Mouse (Mus musculus) erythroblast, embryonic 14.5 days (primary cell): Measurements from ENCODE around the gene Atxn1.

Experiments used
- GATA1 ChIP-seq: IDR thresholded peaks from 2 replicates; pipeline ENCODE4 v1.6.1; 2012; ENCODE audit warnings: low read length, inconsistent platforms, mixed read lengths
- TAL1 ChIP-seq: IDR thresholded peaks from 3 replicates; pipeline ENCODE4 v1.6.1; 2012; ENCODE audit warnings: low read length, inconsistent platforms, mixed read lengths

DNA sequence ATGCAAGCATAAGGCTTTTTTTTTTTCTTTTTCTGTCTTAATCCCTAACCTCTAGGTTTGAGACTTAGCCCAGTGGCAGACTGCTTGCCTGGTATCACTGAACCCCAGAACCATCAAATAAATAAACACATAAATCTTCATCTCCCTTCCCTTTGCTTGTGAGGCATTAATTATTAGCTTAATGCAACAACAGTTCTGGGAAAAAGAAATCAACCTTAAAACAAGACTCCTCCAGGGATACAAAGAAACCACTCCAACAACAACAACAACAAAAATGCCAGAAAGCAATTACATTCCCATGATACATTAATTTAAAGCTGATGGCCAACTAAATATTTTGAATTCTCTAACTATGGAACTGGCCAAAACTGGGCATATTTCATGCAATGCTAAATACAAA, 28.0 kb downstream of the Atxn1 start:
- no peak for TF ChIP-seq GATA1
- no peak for TF ChIP-seq TAL1
